Mouse (Mus musculus) forebrain, embryonic 14.5 days (tissue): ENCODE data around the gene Lypd5. TPM values are rescaled to one million over a fixed set of nuclear protein-coding genes. Genes with fewer than 3 reads are reported as not detected.

Experiments used
- ATAC-seq: fragments of 200-750 bp; cut with Nextera tagmentation; 2 replicates; pipeline ENCODE4 v1.8.0; 2017; ENCODE audit warnings: mild to moderate bottlenecking, moderate library complexity
- DNase-seq: peaks from one replicate; pipeline ENCODE4 v3.0.0-alpha.2; 2015; ENCODE audit warnings: low spot score
- H3K27ac ChIP-seq: fragments of 300-500 bp; sonication (generic); 2 replicates; pipeline ENCODE4 v1.5.1; 2014; ENCODE audit warnings: low read depth, mild to moderate bottlenecking, control low read depth, low read length, moderate library complexity
- H3K27me3 ChIP-seq: fragments of 300-500 bp; sonication (generic); replicated peaks from 2 replicates; pipeline ENCODE4 v1.6.1; 2014; ENCODE audit warnings: low read length, control low read depth, mixed read lengths; ENCODE audit not compliant: control insufficient read depth, insufficient read depth
- H3K36me3 ChIP-seq: fragments of 300-500 bp; sonication (generic); 2 replicates; pipeline ENCODE4 v1.6.1; 2014; ENCODE audit warnings: low read length, control low read depth; ENCODE audit not compliant: control insufficient read depth, insufficient read depth
- H3K4me1 ChIP-seq: fragments of 300-500 bp; sonication (generic); 2 replicates; pipeline ENCODE4 v1.6.1; 2014; ENCODE audit warnings: antibody characterized with exemption, low read length, control low read depth; ENCODE audit not compliant: control insufficient read depth, insufficient read depth
- H3K4me2 ChIP-seq: fragments of 300-500 bp; sonication (generic); 2 replicates; pipeline ENCODE4 v1.6.1; 2014; ENCODE audit warnings: mild to moderate bottlenecking, control low read depth, low read length
- H3K4me3 ChIP-seq: fragments of 300-500 bp; sonication (generic); 2 replicates; pipeline ENCODE4 v1.5.1; 2014; ENCODE audit warnings: low read depth, low read length, control low read depth
- H3K9ac ChIP-seq: fragments of 300-500 bp; sonication (generic); 2 replicates; pipeline ENCODE4 v1.6.1; 2014; ENCODE audit warnings: mild to moderate bottlenecking, low read length, control low read depth, moderate library complexity
- H3K9me3 ChIP-seq: fragments of 300-500 bp; sonication (generic); replicated peaks from 2 replicates; pipeline ENCODE4 v1.6.1; 2016; ENCODE audit warnings: low read length, control low read depth, mixed read lengths; ENCODE audit not compliant: control insufficient read depth
- WGBS: fragments of 180-500 bp; shearing (Covaris S2); extraction: QIAGEN DNeasy Blood & Tissue Kit; methylation state at CpG from one replicate; pipeline ENCODE4 v1.1.7; 2014; 5-methylcytosine and 5-hydroxymethylcytosine counted together
- polyA plus RNA-seq: library from polyadenylated mRNA; unstranded; fragments of >200 nt; fragmentation: Nextera tagmentation; extraction: Ambion mirVana; gene quantifications from 2 replicates; pipeline ENCODE4 v1.2.1, GENCODE M21; 2014

The Lypd5 gene
- polyA plus RNA-seq, 1 experiment from 2014 or later, result not detected

DNA sequence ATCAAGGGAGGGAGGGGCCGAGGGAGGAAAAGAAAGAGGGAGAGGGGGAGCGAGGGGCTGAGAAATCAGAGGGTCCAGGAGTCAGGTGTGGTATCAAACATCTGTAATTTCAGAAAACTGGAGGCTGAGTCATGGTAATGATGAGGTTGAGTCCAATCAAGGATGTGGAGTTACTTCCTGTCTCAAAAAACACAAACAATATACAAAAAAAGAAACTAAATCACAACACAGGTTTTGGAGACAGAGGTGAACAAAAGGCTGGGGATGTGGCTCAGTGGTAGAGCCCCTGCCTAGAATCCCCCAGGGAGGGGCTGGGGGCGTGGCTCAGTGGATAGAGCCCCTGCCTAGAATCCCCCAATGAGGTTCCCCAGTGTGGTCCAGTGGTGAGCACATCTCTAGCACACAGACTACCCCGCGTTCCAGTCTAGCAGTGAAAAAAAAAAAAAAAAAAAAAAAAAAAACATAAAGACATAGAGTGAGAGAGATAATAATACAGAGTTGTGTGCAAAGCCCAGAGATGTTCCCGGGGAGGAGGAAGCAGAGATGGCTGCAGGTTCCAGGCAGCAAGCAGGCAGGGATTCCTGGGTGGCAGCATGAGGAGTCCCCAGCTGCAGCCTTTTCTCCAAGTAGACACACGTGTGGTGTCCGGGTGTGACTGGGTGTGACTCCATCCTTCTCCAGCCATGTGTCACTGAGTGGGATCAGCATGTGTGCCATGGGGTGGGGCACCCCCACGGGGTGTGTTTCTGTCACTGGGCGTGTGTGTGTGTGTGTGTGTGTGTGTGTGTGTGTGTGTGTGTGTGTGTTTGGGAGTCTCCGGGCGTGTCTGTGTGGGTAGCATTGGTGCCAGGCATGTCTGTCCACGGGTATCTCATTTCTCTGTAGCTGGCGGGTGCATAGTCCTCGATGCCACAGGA is 18.0 kb downstream of the Lypd5 start:
- 82% methylated on average over 15 of the region's 15 CpGs for WGBS
- no peak overlapping the region for H3K4me3 ChIP-seq
- no peak for ATAC-seq

DNA sequence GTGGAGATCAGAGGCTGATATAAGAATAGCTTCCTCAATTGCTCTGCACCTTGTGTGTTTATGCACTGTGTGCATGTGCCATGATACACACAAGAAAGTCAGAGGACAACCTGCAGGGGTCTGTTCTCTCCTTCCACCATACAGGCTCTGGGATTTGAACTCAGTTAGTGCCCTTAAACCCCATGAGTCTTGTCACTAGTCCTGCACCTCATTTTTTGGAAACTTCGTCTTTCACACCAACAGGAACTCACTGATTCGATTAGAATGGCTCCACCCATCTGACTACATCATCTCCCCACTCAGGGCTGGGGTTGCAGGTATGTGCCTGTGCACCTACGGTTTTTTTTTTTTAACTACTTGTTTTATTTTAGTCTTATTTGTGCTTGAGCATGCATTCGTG is 19.2 kb downstream of the Lypd5 start:
- H3K4me3 ChIP-seq, result no peak overlapping the region
- no peaks in the 10 kb centered on the region for H3K9me3 ChIP-seq
- 0 out of 2 replicates have a peak, but pooled peaks cover 1% of the 10 kb centered on the region for H3K4me1 ChIP-seq
- H3K9ac ChIP-seq, result no peak overlapping the region
- ATAC-seq (no peak), DNase-seq (no peak)
- H3K27me3 ChIP-seq, result 0 out of 2 replicates have a peak, but pooled peaks cover 3% of the 10 kb centered on the region
- H3K4me2 ChIP-seq, result no peak overlapping the region
- WGBS, result 68% methylated on average over 4 of the region's 4 CpGs
- H3K27ac ChIP-seq, result no peak overlapping the region
- H3K36me3 ChIP-seq, result no peaks in the 10 kb centered on the region

More for the DNA sequence above, 18.0 kb downstream of the Lypd5 start:
- DNase-seq, result no peak
- H3K27ac ChIP-seq, result no peak overlapping the region
- no peaks in the 10 kb centered on the region for H3K36me3 ChIP-seq
- H3K4me1 ChIP-seq, result no peaks in the 10 kb centered on the region
- H3K27me3 ChIP-seq, result 0 out of 2 replicates have a peak, but pooled peaks cover 3% of the 10 kb centered on the region
- H3K4me2 ChIP-seq, result no peak overlapping the region
- H3K9ac ChIP-seq, result no peak overlapping the region
- no peaks in the 10 kb centered on the region for H3K9me3 ChIP-seq

DNA sequence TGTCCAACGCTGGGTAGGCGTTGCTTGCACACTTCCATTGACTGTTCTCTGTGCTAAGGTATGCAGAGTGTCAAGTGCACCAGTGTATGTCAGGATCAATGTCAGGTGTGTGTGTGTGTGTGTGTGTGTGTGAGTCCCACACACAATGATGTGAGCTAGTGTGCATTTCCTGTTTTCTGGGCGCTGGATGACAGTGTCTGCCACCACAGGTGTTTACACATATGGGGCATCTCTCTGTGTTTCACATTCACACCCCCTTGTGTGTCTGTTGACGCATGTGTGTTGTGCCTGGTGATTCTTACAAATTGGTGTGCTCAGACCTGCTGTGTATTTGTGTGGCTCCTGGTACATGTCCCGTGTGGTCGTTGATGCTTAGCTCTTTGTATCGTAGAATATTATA is 19.9 kb downstream of the Lypd5 start:
- Histone ChIP-seq H3K27ac (no peak overlapping the region), H3K4me1 (peaks cover 6% of the 10 kb centered on the region; the same call in 1 of the 2 replicates), H3K4me3 (no peak overlapping the region), H3K9me3 (no peaks in the 10 kb centered on the region), H3K36me3 (no peaks in the 10 kb centered on the region), H3K9ac (no peak overlapping the region), H3K27me3 (0 out of 2 replicates have a peak, but pooled peaks cover 3% of the 10 kb centered on the region), H3K4me2 (no peak overlapping the region)
- DNase-seq (no peak), ATAC-seq (no peak)
- 87% methylated on average over 7 of the region's 7 CpGs for WGBS

DNA sequence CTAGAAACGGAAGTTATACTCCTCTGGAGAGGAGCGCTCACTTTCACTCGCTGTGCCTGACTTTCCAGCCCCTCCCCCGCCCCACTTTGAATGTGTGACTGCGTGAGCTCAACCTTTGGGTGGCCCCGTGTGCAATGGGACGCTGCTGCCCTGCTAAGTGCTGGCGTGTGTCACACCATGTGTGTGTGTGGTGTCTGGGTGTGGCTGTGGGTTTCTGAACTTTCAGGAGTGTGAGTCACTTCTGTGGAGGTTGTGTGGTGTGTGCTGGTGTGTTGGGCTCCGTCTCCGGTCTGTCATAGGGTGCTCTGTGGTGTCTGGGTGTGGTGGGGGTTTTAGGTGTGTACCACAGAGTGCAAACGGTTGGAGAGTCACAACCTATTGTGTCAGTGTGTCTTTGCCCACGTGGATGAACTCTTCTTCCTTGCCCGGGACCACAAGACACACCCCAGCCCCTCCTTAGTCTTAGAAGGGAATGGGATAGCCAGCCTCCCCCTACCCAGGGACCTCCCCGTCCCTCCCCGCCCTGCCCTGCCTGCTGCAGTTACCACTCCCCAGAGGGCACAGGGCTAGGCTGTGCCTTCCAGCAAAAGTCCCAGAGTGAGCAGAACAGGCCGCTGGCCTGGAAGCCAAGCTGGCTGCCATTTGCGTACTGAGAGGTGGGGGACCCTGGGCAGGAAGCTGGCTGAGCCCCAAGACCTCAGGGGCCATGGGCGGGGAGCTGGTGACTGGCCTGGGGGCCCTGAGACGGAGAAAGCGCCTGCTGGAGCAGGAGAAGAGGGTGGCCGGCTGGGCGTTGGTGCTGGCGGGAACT is 20.9 kb downstream of the Lypd5 start, which contains the start of gene Kcnn4:
TSS of gene Kcnn4 (plus strand) at position 533 of the 811 bp plus-strand sequence.
- H3K9ac ChIP-seq, result no peak within 1 kb of the TSS

DNA sequence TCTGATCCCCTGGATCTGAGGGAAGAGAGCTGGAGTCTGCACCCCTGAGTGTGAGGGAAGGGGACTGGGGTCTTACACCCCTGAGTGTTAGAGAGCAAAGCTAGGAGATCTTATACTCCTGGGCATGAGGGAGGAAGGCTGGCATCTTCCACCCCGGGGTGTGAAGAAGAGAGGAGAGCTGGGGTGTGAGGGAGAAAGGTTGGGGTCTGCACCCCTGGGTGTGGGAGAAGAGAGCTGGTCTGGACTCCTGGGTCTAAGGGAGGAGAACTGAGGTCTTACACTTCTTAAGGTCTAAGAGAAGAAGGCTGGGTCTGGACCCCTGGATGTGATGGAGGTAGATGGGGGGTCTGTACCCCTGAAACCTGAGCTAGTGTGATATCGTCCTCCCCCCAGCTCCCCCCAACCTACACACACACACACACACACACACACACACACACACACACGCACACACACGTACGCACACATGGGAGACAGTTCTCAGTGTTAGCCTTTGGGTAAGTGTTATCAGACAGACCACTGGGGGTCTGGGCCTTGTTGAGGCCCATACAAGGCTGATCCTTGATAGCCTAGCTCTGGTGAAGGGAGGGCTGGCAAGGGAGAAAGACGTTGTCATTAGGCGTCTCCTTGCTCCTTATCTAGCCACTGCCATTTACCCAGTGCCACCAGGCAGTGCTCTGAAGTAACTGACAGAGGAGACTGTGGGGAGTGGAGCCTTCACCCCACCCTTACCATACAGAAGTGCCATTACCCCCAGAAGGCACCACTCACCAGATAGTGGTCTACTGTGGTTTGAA is 22.2 kb downstream of the Lypd5 start:
- ATAC-seq (no peak), DNase-seq (no peak)
- Histone ChIP-seq H3K4me3 (no peak overlapping the region), H3K27me3 (no peaks in the 10 kb centered on the region), H3K36me3 (no peaks in the 10 kb centered on the region), H3K9me3 (no peaks in the 10 kb centered on the region), H3K4me1 (peaks cover 6% of the 10 kb centered on the region; the same call in 1 of the 2 replicates), H3K9ac (no peak overlapping the region), H3K4me2 (no peak overlapping the region), H3K27ac (no peak overlapping the region)
- 81% methylated on average over 7 of the region's 7 CpGs for WGBS

More for the DNA sequence above, 20.9 kb downstream of the Lypd5 start, which contains the start of gene Kcnn4:
- ATAC-seq (no peak), DNase-seq (no peak)
- Histone ChIP-seq H3K36me3 (no peaks in the 10 kb centered on the region), H3K27ac (no peak within 1 kb of the TSS), H3K4me1 (peaks cover 6% of the 10 kb centered on the region; the same call in 1 of the 2 replicates), H3K4me2 (no peak within 1 kb of the TSS), H3K9me3 (no peaks in the 10 kb centered on the region), H3K27me3 (no peaks in the 10 kb centered on the region), H3K4me3 (no peak within 1 kb of the TSS)
- WGBS, result 45% methylated on average over 23 of the region's 23 CpGs

DNA sequence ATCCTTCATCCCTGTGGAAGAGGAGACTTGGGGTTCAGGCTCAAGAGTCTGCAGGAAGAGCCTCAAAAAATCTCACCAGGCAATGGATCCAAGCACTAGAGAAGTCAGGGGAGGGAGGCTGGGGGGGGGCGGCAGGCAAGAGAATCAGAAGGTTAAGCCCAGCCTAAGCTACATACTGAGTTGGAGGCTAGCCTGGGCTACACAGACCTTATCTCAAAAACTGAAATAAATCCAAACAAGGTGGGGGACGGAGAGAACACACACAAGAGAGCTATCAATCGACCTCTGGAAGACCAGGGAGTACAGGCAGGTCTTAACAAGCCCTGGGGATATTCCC is 22.8 kb downstream of the Lypd5 start:
- Histone ChIP-seq H3K36me3 (no peaks in the 10 kb centered on the region), H3K9ac (no peak overlapping the region), H3K4me3 (no peak overlapping the region), H3K4me2 (no peak overlapping the region), H3K27ac (no peak overlapping the region), H3K9me3 (no peaks in the 10 kb centered on the region), H3K27me3 (no peaks in the 10 kb centered on the region), H3K4me1 (peaks cover 6% of the 10 kb centered on the region; the same call in 1 of the 2 replicates)
- DNase-seq (no peak), ATAC-seq (no peak)
- WGBS, result 79% methylated on average over 3 of the region's 3 CpGs

DNA sequence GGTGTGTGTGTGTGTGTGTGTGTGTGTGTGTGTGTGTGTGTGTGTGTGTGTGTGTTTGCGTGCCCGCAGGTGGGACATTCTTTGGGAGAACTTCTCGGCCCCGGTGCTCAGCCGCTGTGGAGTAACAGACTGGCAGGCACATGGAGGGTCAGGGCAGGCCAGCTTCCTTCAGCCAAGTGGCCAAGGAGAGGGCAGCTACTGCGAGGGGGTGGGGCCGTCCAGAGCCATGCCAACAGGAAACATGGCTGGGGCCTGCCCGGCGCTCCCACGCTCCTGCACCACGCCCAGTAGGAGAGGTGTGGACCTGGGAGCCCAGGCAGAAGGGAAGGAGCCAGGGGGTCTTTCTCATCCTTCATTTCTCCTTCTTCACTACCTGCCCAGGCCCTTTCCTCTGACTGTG is 23.3 kb downstream of the Lypd5 start:
- no peaks in the 10 kb centered on the region; the same call in 1 of the 2 replicates for H3K27me3 ChIP-seq
- WGBS, result 87% methylated on average over 11 of the region's 11 CpGs
- no peak overlapping the region for H3K9ac ChIP-seq
- DNase-seq, result no peak
- ATAC-seq, result no peak
- no peak overlapping the region for H3K27ac ChIP-seq
- no peak overlapping the region for H3K4me2 ChIP-seq
- H3K9me3 ChIP-seq, result no peaks in the 10 kb centered on the region
- H3K4me3 ChIP-seq, result no peak overlapping the region
- no peaks in the 10 kb centered on the region for H3K36me3 ChIP-seq
- peaks cover 9% of the 10 kb centered on the region; the same call in 1 of the 2 replicates for H3K4me1 ChIP-seq

DNA sequence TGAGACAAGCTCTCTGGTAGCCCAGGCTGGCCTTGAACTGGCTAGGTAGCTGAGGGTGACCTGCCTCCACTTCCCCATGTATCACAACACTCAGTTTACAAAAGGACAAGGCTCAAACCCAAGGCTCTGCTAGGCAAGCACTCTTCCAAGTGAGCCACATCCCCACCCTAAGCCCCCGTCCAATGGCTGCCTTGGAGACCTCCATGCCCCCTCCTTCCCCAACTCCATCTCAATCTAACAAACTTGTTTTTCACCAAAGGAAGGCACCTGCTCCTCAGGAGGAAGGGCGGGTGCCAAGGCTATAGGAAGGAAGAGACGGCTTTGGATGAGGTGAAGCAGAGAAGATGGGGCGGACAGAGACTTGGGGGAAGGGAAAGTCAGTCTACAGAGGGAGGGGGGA is 23.8 kb downstream of the Lypd5 start:
- H3K4me3 ChIP-seq, result no peak overlapping the region
- peaks cover 9% of the 10 kb centered on the region; the same call in 1 of the 2 replicates for H3K4me1 ChIP-seq
- no peaks in the 10 kb centered on the region for H3K36me3 ChIP-seq
- H3K27ac ChIP-seq, result peak overlapping the region; percentile 15; the same call in 1 of the 2 replicates
- H3K9me3 ChIP-seq, result no peaks in the 10 kb centered on the region
- no peak overlapping the region for H3K9ac ChIP-seq
- no peak overlapping the region for H3K4me2 ChIP-seq
- DNase-seq, result no peak
- no peaks in the 10 kb centered on the region; the same call in 1 of the 2 replicates for H3K27me3 ChIP-seq
- 77% methylated on average over 4 of the region's 4 CpGs for WGBS
- no peak for ATAC-seq
